Mouse (Mus musculus) midbrain, embryonic 11.5 days (tissue): ENCODE measurements at regions not wholly inside any gene's neighbourhood (a gene's known extent, or its start where the extent isn't known, plus 50 kb on each side); places are given as distances from the start of the nearest gene placed in this dataset.

Experiments
- ATAC-seq: fragments of 200-750 bp; cut with Nextera tagmentation; 2 replicates; pipeline ENCODE4 v1.8.0; 2017; ENCODE audit warnings: moderate TSS enrichment, moderate library complexity; ENCODE audit not compliant: low FRiP score
- DNase-seq: peaks from one replicate; pipeline ENCODE4 v3.0.0; 2015; ENCODE audit warnings: low spot score; ENCODE audit errors: missing footprints
- H3K27ac ChIP-seq: fragments of 300-500 bp; sonication (generic); 2 replicates; pipeline ENCODE4 v1.5.1; 2014; ENCODE audit warnings: low read depth, low read length
- H3K27me3 ChIP-seq: fragments of 300-500 bp; sonication (generic); 2 replicates; pipeline ENCODE4 v1.6.1; 2014; ENCODE audit warnings: mild to moderate bottlenecking, low read length, moderate library complexity, mixed read lengths; ENCODE audit not compliant: control insufficient read depth, insufficient read depth
- H3K36me3 ChIP-seq: fragments of 300-500 bp; sonication (generic); 2 replicates; pipeline ENCODE4 v1.6.1; 2014; ENCODE audit warnings: mild to moderate bottlenecking, low read length, moderate library complexity, mixed read lengths; ENCODE audit not compliant: control insufficient read depth, insufficient read depth
- H3K4me1 ChIP-seq: fragments of 300-500 bp; sonication (generic); 2 replicates; pipeline ENCODE4 v1.6.1; 2014; ENCODE audit warnings: low read length; ENCODE audit not compliant: control insufficient read depth, insufficient read depth
- H3K4me2 ChIP-seq: fragments of 300-500 bp; sonication (generic); 2 replicates; pipeline ENCODE4 v1.6.1; 2014; ENCODE audit warnings: mild to moderate bottlenecking, moderate library complexity
- H3K4me3 ChIP-seq: fragments of 300-500 bp; sonication (generic); 2 replicates; pipeline ENCODE4 v1.5.1; 2014; ENCODE audit warnings: low read depth, low read length
- H3K9ac ChIP-seq: fragments of 300-500 bp; sonication (generic); 2 replicates; pipeline ENCODE4 v1.6.1; 2014; ENCODE audit warnings: low read length
- H3K9me3 ChIP-seq: fragments of 300-500 bp; sonication (generic); 2 replicates; pipeline ENCODE4 v1.6.1; 2016; ENCODE audit warnings: low read length; ENCODE audit not compliant: control insufficient read depth
- WGBS: fragments of 180-500 bp; shearing (Covaris S2); extraction: QIAGEN DNeasy Blood & Tissue Kit; methylation state at CpG from one replicate; pipeline ENCODE4 v1.1.7; 2014; 5-methylcytosine and 5-hydroxymethylcytosine counted together

DNA sequence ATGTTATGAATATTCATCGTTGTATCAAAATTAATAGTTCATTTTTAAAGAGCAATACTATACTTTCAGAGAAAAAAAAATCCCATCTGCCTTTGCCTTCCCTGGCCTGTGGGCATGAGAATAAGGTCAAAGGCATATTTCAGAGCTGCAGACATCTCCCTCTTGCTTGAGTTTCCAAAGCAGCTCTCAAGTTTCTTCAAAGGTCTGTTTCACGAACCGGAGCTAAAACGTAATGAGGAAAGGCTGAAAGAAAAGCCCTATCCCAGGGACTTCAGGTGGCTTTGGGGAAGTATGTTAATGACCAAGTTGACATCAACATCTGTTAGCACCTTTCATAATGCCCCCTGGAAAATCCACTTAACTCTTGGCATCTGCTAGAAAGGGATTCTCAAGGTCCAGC is 479.0 kb upstream of the Adamts9 start:
- H3K4me3 ChIP-seq = no peak overlapping the region
- no peak overlapping the region for H3K27ac ChIP-seq
- ATAC-seq = no peak
- no peaks in the 10 kb centered on the region for H3K4me1 ChIP-seq
- no peak overlapping the region for H3K9ac ChIP-seq
- no peak overlapping the region for H3K4me2 ChIP-seq
- H3K27me3 ChIP-seq = no peaks in the 10 kb centered on the region
- no peaks in the 10 kb centered on the region for H3K36me3 ChIP-seq
- DNase-seq = no peak
- no peaks in the 10 kb centered on the region for H3K9me3 ChIP-seq
- 44% methylated on average over 4 of the region's 4 CpGs for WGBS

DNA sequence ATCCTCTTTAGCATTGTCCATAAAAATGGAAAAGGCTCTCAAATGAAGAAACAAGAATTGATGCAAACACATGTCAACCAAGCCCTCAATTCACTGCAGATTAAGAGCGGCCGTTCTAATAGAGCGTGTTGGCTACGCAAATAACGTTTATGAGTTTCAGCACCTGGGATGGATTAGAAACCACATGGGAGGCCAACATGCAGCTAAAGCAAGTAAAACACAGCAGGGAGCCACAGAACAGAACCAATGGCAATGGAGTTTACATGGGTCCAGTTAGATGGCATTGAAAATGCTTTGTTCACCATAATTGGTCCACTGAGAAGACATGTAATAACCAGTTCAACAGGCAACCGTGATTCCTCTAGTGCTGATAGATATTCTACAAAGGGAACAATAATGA is 474.3 kb upstream of the Adamts9 start:
- H3K4me3 ChIP-seq = no peak overlapping the region
- no peaks in the 10 kb centered on the region for H3K27me3 ChIP-seq
- no peaks in the 10 kb centered on the region for H3K4me1 ChIP-seq
- ATAC-seq (no peak), DNase-seq (no peak)
- 84% methylated on average over 6 of the region's 6 CpGs for WGBS
- no peak overlapping the region for H3K9ac ChIP-seq
- no peak overlapping the region for H3K27ac ChIP-seq
- no peak overlapping the region for H3K4me2 ChIP-seq
- no peaks in the 10 kb centered on the region for H3K9me3 ChIP-seq
- H3K36me3 ChIP-seq = no peaks in the 10 kb centered on the region

DNA sequence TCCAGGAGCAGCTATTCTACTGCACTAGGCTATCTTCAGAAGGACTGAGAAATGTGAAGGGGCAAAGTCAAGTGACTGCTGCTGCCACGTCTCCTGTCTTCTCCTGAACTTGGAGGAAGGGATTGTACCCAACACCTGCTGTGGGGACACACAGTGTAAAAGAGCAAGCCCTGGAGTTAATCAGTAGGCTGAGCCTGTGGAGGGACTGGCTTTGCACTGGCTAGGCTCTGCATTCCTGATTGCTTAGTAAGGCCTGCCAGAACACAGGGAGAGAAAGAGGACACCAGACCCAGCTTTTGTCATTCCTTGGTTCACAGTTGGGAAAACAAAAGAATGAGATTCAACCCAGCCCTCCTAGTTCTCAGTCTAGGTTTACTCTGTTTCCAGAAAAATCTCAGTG is 472.7 kb upstream of the Adamts9 start:
- H3K27ac ChIP-seq = no peak overlapping the region
- H3K27me3 ChIP-seq = no peaks in the 10 kb centered on the region
- no peaks in the 10 kb centered on the region for H3K36me3 ChIP-seq
- H3K9me3 ChIP-seq = no peaks in the 10 kb centered on the region
- 40% methylated on average over 1 of the region's 1 CpGs for WGBS
- ATAC-seq (no peak), DNase-seq (no peak)
- no peak overlapping the region for H3K9ac ChIP-seq
- H3K4me3 ChIP-seq = no peak overlapping the region
- no peak overlapping the region for H3K4me2 ChIP-seq
- H3K4me1 ChIP-seq = no peaks in the 10 kb centered on the region

DNA sequence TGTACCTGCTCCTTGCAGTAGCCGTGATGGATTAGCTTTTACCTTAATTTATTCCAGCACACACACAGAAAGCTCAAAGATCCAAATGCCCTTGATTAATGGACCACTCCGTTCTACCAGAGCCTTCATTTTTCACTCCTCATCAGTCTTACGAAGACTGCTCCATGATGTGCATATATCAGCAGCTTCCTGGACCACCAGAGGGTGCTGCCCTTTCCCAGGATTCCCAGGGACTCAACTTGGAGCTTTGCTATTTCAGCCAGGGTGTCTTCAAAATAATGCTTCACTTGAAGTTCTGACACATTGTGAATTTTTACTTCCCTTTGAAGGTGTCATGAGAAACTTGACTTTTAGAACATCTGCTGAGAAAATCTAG is 467.8 kb upstream of the Adamts9 start:
- ATAC-seq (no peak), DNase-seq (no peak)
- H3K27me3 ChIP-seq = no peaks in the 10 kb centered on the region
- WGBS = 80% methylated on average over 3 of the region's 3 CpGs
- no peaks in the 10 kb centered on the region for H3K4me1 ChIP-seq
- H3K9me3 ChIP-seq = no peaks in the 10 kb centered on the region
- H3K27ac ChIP-seq = no peak overlapping the region
- H3K36me3 ChIP-seq = no peaks in the 10 kb centered on the region
- no peak overlapping the region for H3K4me3 ChIP-seq
- H3K9ac ChIP-seq = no peak overlapping the region
- no peak overlapping the region for H3K4me2 ChIP-seq

DNA sequence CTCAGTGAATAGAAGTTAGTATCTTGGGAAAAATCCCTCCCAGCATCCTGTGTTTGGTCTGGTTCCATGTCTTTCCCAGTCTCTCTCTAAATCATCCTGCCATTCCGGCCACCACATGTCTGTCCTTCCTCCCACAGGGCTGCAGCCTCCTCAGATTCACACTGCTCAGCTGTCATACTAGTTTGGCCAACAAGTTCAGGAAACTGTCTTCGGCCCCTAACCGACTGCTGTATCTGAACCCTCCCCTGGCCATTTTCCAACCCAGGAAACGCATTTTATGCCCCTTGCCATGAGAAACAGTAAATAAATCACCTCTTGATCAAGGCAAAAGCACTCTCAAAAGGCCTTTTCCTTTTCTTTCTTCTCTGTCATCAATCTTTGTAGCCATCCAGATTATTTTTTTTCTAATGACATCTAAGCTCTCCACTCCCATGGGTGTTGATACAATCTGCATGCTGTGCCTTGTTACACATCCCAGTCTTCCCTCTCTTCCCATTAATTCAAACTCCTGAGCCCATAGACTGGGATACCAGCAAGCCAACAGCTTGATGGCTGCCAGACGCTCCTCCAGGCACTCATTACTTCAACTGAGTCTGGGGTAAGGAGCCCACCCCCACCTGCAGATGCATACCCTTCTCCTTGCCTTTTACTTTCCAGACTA is 467.3 kb upstream of the Adamts9 start:
- no peaks in the 10 kb centered on the region for H3K36me3 ChIP-seq
- DNase-seq (no peak), ATAC-seq (no peak)
- H3K4me1 ChIP-seq = no peaks in the 10 kb centered on the region
- H3K27me3 ChIP-seq = no peaks in the 10 kb centered on the region
- H3K4me2 ChIP-seq = no peak overlapping the region
- H3K9me3 ChIP-seq = no peaks in the 10 kb centered on the region
- H3K4me3 ChIP-seq = no peak overlapping the region
- H3K9ac ChIP-seq = no peak overlapping the region
- 85% methylated on average over 5 of the region's 5 CpGs for WGBS
- no peak overlapping the region for H3K27ac ChIP-seq

DNA sequence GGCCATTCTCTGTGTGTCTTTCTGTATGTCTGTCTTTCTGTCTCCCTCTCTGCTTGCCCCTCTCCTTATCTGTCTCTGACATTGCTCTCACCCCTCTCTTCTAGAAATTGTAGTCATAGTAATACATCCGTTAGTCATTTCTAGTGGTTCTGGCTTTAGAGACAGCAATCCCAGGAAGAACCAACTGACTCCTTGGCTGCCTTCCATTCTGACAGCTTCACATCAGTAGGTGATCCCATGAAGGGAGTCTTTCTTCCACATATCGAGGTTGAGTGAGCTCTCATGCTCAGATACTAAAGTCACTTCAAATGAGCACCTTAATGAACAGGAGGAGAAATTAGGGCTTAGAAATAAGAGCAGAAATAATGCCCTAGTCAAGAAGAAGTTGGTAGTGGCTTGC is 455.3 kb upstream of the Adamts9 start:
- H3K4me2 ChIP-seq = no peak overlapping the region
- H3K4me3 ChIP-seq = no peak overlapping the region
- ATAC-seq = no peak
- no peak overlapping the region for H3K9ac ChIP-seq
- H3K4me1 ChIP-seq = no peaks in the 10 kb centered on the region
- no peak for DNase-seq
- 85% methylated on average over 2 of the region's 2 CpGs for WGBS
- no peaks in the 10 kb centered on the region for H3K36me3 ChIP-seq
- H3K27me3 ChIP-seq = no peaks in the 10 kb centered on the region
- H3K9me3 ChIP-seq = no peaks in the 10 kb centered on the region
- H3K27ac ChIP-seq = no peak overlapping the region

DNA sequence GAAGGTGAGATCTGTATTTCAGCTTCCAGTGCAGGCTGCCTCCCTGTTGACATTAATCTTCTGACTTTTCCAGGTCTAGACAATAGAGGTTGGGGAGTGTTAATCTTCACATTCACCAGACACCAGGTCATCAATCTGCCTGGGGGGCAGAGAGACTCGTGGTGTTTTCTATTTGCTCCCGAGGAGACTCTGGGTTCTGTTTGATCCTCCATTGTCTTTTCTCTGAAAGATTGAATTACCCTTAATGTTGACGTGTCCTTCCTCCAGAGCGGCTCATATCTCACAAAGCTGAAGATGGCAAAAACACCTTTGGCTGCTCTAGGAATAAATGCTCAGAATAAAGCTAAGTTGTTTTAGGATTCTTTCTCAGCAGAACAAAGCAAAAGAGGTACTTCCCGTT is 453.8 kb upstream of the Adamts9 start:
- H3K4me1 ChIP-seq = no peaks in the 10 kb centered on the region
- 34% methylated on average over 5 of the region's 5 CpGs for WGBS
- H3K27me3 ChIP-seq = no peaks in the 10 kb centered on the region
- no peak overlapping the region for H3K4me2 ChIP-seq
- H3K36me3 ChIP-seq = no peaks in the 10 kb centered on the region
- H3K9me3 ChIP-seq = no peaks in the 10 kb centered on the region
- no peak overlapping the region for H3K4me3 ChIP-seq
- no peak for ATAC-seq
- no peak overlapping the region for H3K9ac ChIP-seq
- DNase-seq = no peak
- H3K27ac ChIP-seq = no peak overlapping the region

DNA sequence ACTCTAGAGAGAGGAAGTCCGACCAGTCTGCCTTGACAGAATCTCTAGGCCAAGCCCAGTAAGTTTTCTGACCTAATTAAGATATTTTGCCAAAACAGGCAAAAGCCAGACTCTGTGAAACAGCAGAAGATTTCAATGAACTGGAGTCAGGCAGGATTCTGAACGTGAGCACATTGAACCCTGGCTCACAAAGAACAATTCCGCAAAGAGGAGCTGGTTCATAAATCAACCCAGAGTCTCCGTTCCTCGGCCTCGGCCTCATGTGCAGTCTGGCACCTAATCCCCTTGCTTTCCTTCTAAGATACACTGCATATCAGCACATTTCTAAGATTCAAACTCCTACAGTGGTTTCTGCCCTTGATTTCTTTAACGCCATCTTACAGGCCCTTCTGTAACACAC is 452.7 kb upstream of the Adamts9 start:
- H3K27ac ChIP-seq = no peak overlapping the region

DNA sequence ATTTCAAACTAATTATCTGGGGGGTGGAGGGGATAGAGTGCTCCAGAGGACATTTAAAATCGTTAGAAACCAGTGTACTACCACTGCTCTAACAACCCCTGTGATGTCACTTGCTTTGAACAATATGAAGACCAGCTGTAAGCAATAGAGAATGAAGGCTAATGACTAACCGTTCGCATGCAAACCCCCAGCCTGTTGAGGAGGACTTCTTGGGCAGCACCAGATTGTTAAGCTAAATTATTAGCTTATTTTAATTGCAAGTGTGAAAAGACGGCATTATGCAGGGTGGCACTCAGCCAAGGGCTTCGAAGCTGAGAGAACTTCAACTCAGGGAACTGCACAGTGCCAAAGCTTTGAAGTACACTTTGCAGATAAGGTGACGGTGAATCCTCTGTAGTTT is 452.0 kb upstream of the Adamts9 start:
- no peak for DNase-seq
- no peaks in the 10 kb centered on the region for H3K9me3 ChIP-seq
- no peaks in the 10 kb centered on the region for H3K36me3 ChIP-seq
- H3K4me1 ChIP-seq = no peaks in the 10 kb centered on the region
- 82% methylated on average over 6 of the region's 6 CpGs for WGBS
- no peak overlapping the region for H3K27ac ChIP-seq
- H3K4me3 ChIP-seq = no peak overlapping the region
- no peak overlapping the region for H3K4me2 ChIP-seq
- H3K9ac ChIP-seq = no peak overlapping the region
- ATAC-seq = no peak
- H3K27me3 ChIP-seq = no peaks in the 10 kb centered on the region

More for the DNA sequence above, 452.7 kb upstream of the Adamts9 start:
- H3K9me3 ChIP-seq = no peaks in the 10 kb centered on the region
- H3K4me3 ChIP-seq = no peak overlapping the region
- DNase-seq = no peak
- H3K9ac ChIP-seq = no peak overlapping the region
- no peak overlapping the region for H3K4me2 ChIP-seq
- H3K36me3 ChIP-seq = no peaks in the 10 kb centered on the region
- H3K4me1 ChIP-seq = no peaks in the 10 kb centered on the region
- 80% methylated on average over 7 of the region's 7 CpGs for whole genome bisulfite sequencing
- ATAC-seq = no peak
- H3K27me3 ChIP-seq = no peaks in the 10 kb centered on the region

DNA sequence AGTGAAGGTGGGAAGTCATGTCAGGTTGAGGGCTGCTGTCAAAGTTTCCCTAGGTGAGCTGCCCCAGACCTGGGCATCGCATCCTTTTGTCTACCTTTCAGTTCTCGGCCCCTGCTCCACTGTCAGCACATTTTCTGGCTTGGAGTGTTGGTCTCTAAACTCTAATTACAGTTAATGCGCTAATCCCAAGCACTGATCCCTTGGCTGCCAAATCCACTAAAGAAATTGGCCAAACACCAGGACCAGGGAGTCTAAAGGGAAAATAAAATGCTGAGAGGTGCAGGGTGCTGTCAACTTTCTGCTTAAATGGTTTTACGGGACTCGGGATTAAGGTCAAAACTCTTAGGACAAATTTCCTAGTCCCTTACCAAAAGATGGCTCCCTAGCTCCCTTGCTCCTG is 450.3 kb upstream of the Adamts9 start:
- Histone ChIP-seq H3K4me3 (no peak overlapping the region), H3K36me3 (no peaks in the 10 kb centered on the region), H3K9me3 (no peaks in the 10 kb centered on the region), H3K4me1 (no peaks in the 10 kb centered on the region), H3K27me3 (no peaks in the 10 kb centered on the region), H3K4me2 (no peak overlapping the region), H3K9ac (no peak overlapping the region), H3K27ac (no peak overlapping the region)
- DNase-seq (no peak), ATAC-seq (no peak)
- WGBS = 82% methylated on average over 5 of the region's 5 CpGs
